Mouse (Mus musculus): ENCODE measurements at regions not wholly inside any gene's neighbourhood (a gene's known extent, or its start where the extent isn't known, plus 50 kb on each side); places are given as distances from the start of the nearest gene placed in this dataset.

DNA sequence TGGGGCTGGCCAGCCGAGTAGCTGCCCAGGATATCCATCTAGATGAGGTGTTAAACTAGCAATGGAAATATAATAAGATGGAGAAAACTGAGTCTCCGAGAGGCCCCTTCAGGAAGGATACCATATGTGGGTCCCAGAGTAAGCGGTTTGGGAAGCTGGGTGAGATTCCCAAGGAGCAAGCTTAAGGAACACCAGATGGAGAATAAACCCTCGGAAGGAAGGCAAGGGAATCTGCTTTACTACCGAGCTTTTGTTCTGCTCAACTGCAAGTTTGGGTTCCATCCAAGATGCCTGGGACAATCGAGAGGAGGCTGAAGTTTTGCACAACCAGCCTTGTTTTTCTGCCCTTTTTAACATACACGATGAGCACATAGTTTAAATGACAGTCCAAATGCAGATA, 164.9 kb upstream of the Osr1 start:
- TF ChIP-seq TCF12 (IDR thresholded peaks at IDR 0.05; ENCODE audit: insufficient read depth, poor library complexity, severe bottlenecking): no peak
- TF ChIP-seq E2F4 (IDR thresholded peaks at IDR 0.05; ENCODE audit: insufficient read depth): no peak
- TF ChIP-seq MYOG (IDR thresholded peaks at IDR 0.05; ENCODE audit: control insufficient read depth in 1 of 3, insufficient read depth in 1 of 3, insufficient read length in 2 of 3, low read depth in 2 of 3): no peak
- no peak for TF ChIP-seq POLR2A (IDR thresholded peaks at IDR 0.05; ENCODE audit: insufficient read length, low read depth)
